Mouse (Mus musculus) liver, embryonic 14.5 days (tissue): Measurements from ENCODE around the gene Gm11172.

Source experiments
- CTCF ChIP-seq: IDR thresholded peaks from 2 replicates; pipeline ENCODE4 v1.5.1; 2016; ENCODE audit warnings: antibody characterized with exemption, low read depth, control low read depth
- EP300 ChIP-seq: IDR thresholded peaks from 2 replicates; pipeline ENCODE4 v1.6.1; 2016; ENCODE audit warnings: antibody characterized with exemption, low read depth

GRCm38 (mm10) chr16:10861408-10861807 is 48.7 kb downstream of the Gm11172 start:
- TF ChIP-seq CTCF (no peak), EP300 (no peak)
